Mouse (Mus musculus) kidney, adult 18-20 months (tissue): ENCODE measurements around the gene Zfp563.

Source experiments
- DNase-seq: peaks from one replicate; pipeline ENCODE4 v3.0.0; 2021

The Zfp563 gene

DNA sequence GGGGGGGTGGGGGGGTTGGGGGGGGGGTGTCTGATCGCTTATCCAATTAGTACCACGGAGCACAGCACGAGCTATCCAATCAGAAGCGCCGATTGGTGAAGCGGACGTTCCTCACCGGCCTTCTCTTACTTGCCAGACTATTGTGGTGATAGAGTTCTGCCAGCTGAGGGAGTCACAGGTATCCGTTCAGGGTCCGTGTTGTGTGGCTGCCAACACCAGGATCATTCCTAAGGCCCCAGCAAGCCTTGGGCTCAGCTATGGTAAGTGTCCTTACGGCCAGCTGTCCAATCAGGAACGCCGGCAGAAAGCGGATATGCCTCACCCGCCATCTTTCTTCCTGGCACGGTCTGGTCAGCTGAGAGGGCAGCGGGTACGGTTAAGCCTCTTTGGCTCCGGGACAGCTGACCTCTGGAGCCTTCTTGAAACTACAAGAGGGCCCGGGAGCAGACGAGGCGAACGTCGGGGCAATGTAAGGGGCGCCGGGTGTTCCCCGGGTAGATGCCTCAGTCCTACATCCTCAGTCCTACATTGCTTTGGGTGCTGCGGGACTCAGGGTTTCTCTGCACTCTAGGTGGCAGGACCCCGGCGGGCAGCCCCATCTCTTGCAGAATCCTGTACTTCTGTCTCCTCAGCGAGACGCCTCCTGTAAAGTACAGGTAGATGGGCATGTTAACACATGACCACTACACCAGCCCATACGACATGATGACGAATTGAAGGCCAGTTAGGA lies at the start of gene Zfp563:
Gene Zfp563 (plus strand): TSS at position 91 of the 730 bp plus-strand sequence.
- peak; percentile 97 for DNase-seq

DNA sequence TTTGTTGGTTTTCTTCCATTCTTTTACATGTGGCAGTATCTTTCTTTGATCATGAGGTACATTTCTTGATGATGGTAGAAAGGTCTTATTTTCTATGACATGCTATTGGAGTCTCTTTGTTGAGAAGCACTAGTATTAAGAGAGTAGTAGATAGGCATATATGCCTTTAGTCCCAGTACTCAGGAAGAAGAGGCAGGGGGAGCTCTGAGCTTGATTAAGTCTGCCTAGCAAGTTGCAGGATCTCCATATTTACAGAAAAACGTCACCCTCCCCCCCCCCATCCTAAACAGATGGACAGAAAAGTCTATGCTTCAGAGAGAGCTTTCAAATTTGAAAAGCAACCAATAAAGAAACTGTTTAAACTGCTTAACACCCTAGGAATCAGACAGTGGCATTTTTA lies 30.3 kb upstream of the Zfp563 start:
- DNase-seq, result no peak

DNA sequence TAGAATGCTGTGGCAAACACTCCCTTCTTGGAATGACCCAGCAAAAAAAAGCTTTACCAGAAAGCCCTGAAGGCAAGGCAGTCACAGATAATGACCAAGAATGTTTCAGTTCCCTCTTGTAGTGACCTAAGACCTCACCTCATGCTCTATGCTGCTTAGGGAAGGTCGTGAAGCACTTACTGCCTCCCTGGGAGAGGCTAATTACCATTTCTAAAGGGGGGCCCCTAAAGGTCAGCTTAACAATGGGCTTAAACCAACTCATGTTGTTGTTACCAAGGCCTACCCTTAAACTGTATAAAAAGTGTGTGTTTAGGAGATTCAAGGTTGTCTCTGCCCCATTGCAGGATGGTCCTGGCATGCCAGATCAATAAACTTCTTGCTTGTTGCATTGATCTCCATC lies 26.1 kb upstream of the Zfp563 start:
- DNase-seq, result no peak

DNA sequence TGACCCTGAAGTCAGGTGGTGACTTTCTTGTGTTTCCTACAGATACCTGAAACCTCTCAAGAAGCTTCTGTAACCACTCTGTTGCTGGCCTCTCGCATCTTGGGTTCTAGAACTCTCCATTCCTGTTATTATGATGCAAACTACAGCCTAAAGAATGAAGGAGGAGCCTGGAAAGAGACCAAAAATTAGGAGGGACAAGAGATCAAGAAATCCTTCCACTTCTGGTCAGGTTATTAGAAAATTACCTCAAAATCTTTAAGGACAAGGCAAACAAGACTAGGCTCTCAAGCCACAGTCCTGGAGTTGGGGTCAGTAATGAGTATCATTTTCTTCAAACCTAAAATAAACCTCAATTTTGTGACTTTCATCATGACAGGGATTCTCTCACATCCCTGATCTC lies 21.2 kb upstream of the Zfp563 start, which contains the start of gene 4921501E09Rik:
Gene 4921501E09Rik (minus strand): TSS at position 101 of the 400 bp plus-strand sequence.
- DNase-seq, result no peak

DNA sequence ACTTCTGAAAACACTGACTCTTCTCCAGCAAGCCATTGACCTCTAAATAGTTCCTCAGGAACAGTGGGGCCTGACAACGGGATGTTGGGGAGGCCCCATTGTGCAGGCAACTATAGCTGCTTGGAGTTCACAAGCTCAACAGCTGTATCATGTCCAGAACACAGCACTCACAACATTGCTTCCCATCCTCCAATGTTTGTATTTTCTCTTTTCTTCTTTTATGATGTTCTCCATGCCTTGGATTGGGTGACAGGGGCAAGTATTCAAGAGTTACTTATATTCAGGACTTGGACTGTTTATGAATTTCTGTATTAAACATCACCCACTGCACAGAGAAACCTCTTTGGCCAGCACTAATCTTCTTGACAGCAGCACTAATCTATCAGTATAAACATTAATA lies 2.5 kb downstream of the Zfp563 start:
- no peak for DNase-seq

DNA sequence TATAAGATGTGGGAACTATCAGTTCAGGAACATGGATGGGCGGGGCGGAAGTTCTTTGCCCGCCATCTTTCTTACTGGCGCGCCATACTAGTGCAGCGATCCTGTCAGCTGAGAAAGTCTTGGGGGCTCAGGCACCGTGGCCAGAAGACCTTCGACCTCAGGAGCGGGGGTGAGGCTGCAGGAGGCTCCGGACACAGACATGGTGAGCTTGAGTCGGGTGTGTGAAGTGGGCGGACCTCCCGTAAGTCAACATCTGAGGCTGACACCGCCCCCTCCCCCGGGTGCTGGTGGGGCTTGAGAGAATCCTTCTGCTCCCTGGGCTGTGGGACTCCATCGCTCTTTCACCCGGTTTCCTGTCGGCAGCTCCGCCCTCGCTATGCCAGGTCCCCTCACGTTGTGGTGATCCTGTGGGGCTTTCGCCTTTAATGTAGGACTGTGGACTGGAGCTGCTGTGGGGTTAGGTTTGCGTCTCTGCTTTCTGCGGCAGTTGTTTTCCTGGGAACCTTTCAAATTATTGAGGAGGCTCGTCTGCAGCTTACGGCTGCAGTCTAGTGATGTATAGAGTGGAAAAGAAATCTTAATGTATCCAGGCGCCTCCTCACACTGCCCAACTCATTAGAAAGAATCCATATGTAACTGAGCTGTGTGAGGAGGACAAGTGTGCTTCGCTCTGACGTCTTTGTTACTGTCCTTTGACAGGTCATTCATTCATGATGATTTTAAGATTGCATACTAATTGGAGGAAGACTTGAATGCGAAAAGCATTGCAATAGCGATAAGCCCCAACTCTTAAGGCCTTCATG lies 3.5 kb downstream of the Zfp563 start:
- DNase-seq, result peak; percentile 91

DNA sequence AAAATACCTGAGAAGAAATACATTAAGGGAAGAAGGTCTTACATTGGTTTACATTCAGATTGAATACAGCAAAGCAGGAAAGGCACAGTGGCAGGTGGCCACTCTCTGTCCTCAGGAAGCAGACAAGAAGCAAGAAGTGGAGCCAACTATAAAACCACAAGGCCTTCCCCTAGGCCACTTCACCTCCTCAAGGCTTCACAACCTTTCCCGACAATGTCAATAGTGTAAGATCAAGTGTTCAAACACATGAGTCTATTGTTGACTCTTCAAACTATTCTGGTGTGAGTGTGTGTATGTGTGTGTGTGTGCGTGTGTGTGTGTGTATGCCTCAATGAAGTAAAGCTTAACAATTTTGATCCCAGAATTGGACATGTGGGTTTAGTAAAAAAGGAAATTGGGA lies 8.3 kb downstream of the Zfp563 start:
- no peak for DNase-seq

DNA sequence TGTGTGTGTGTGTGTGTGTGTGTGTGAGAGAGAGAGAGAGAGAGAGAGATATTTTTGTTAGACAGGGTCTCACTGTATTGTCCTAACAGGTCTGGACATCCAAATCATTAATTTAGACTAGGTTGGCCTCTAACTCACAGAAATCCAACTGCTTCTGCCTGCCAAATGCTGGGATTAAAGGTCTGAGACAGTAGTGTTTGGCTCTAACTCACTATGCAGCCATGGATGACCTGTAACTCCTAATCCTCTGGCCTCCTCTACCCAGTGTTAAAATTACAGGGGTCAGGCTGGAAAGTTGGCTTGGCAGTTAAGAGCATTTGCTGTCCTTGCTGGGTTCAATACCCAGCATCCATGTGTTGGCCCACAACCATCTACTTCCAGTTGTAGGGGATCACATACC lies 35.4 kb downstream of the Zfp563 start:
- no peak for DNase-seq

DNA sequence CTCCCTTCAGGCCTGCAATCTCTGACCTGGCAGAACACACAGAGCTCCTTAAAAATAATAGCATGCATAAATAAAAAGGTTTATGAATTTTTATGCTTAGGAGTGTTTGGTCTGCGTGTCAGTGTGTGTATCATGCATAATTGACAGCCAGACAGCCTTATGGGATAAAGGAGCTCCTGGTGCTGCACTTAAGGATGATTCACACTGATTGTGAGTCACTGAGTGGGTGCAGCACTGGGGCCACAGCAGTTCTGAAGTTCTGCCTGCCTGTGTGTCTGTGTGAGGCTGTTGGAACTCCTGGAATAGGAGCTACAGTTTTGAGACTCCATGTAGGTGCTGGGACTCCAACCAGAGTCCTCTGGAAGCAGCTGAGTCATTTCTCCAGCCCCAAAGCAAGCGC lies 37.1 kb downstream of the Zfp563 start:
- DNase-seq, result no peak

DNA sequence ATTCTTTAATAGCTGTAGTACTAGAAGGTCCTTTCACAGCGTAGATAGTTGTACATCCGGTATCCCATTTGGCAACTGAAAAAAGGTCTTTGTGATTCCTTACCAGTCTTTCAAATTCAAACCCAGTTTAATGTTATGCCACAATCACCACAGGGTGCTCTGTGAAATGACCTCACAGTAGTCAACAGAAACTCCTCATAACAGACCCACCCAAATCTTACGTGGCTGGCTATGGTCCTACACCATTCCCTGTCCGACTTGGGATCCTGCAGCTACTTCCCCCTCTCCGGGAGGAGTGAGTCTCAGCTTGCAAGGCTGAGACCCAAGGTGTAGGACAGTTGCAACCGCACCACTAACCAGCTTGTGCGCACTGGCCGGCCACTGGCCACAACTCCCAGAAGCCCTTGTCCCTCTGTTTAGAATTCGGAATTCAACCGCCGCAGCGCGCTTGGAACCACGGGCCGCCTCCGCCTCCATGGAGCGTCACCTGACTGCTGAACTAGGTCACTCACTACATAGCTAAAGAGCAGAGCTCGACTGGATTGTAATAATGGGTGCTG lies 50.2 kb downstream of the Zfp563 start, which contains the start of gene Morc2b:
Gene Morc2b (minus strand): TSS at position 423 of the 560 bp plus-strand sequence.
- no peak for DNase-seq
